Mouse (Mus musculus): Measurements from ENCODE around the gene Ncapd3. TPM values are rescaled to one million over a fixed set of nuclear protein-coding genes. Genes with fewer than 3 reads are reported as not detected.

Ncapd3 gene
- polyA plus RNA-seq, 2 experiments from 2014 or later, result 24.6 to 32.4 TPM

DNA sequence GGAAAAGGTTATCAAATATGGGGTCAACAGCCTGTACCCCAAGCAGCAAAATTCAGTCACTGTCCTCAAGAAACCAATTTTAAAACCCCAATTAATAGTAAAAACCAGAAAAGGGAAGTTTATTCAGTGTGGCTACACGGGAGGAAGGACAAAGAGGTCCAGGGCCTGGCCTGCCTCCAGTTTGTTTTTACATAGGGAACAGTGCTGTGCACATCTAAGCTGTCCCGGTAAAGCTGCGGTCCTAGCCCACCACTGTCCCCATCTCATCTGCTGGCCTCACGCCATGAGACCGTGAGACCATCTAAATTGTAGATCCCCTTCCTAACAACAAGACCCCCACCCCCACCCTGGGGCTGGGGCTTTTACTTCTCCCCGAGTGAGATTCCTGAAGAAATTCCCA lies 95.5 kb downstream of the Ncapd3 start:
- no peak for ATAC-seq

DNA sequence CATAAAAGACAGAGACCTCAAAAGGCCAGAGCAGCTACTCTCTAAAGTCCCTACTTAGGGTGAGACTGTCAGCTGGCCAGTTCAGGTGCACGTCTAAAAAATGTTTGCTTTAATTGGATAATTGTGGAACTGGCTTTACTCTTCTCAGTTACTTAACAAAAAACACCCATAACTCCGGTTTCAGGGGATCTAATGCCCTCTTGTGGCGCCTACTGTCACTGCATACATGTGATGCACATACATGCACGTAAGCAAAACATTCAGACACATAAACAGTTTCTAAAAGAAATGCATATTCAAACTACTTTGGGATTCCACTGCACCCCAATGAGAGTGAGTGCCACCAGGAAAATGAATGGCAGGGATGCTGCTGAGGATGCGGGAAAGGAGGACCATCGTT lies 96.6 kb downstream of the Ncapd3 start:
- no peak for ATAC-seq

DNA sequence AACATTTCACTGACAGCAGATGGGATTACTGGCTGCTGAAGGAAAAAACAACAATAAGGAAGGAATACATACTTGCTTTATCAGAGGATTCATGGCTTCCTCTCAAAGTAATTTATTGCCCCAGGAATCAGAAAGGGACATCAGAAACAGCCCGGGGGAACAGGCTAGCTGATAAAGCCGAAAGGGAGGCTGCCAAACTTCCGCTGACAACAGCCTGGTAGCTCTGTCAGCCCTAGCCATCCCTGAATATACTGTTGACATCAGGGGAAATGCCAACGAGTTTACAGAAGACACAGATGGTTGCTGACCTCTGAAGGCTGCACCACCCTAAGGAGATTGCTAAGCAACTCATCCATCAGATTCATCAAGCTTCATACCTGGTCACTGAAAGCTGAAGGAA lies 98.7 kb downstream of the Ncapd3 start:
- no peak for ATAC-seq

DNA sequence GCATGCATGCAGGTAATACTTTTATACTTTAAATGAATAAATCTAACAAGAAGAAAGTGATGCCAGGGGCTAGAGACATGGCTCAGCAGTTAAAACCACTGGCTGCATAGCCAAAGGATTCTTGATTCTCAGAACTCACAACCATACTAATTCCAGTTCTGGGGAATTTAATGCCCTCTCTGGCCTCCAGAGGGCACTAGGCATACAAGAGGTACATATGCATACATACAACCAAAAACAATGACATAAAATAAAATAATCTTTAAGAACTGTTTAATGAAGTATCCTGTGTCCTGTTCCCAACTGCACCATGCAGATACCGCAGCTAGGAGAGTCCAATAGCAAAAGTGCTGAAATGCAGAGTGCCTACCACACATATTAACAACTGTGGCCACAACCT lies 104.4 kb downstream of the Ncapd3 start:
- ATAC-seq, result no peak

DNA sequence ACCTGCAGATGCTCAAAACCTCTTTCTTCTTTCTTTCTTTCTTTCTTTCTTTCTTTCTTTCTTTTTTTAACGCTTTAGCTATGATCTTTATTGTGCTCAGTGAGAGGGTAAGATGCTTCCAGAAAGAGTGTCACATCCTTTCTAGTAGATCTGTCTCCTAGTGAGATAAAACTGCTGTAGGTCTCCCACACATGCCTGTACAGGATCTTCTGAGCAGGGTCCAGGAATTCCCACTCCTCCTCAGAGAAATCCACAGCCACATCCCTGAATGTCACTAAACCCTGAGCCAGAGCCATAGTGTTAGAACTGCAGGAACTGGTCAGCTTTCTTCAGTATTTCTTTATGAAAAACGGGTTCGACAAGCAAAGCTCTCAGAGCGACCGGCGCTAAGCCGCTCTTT lies 105.4 kb downstream of the Ncapd3 start:
- ATAC-seq, result no peak

DNA sequence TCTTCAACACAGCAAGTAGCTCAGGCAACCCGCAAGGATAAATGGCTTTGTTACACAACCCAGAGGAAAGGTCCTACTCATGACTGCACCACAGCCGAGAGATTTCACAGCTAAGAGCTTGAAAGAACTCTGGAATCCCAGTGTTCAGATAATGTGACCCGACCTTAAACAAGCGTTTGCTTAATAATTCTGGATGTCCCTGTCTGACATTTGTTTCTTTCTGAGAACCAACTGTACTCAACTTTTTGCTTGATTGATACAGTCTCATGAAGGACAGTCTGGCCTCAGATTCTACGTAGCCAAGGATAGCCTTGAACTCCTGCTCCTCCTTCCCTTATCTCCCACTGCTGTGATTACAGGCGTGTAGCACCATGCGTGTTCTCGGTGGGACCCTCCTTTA lies 106.7 kb downstream of the Ncapd3 start:
- no peak for ATAC-seq

DNA sequence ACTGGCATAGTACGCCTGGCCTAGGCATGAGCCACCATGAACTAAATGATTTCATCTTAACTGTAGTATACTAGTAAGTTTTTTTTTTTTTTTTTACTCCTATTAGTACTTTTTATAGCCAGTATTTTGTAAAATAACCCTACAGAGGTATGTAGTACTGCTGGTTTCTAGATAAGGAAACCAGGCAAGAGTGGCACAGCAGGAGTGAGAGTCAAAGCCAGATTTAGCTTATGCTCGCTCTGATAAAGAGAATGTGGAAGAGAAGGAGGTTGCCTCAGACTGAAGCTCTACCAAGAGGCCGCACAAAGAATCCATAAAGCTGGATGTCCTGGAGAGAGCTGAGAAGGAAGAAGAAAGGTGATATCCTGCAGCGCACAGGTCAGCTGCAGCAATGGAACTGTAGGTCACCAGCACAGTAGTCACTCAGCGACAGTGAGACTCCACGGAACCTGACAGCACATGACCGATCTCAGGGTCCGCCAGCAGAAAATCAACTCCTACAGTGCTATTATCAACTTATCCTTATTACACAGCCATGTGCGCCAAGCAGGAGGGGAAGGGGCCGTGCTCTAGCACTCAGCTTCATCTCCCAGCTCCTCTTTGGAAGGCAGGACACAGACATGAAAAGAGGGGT lies 110.6 kb downstream of the Ncapd3 start:
- ATAC-seq, result no peak

DNA sequence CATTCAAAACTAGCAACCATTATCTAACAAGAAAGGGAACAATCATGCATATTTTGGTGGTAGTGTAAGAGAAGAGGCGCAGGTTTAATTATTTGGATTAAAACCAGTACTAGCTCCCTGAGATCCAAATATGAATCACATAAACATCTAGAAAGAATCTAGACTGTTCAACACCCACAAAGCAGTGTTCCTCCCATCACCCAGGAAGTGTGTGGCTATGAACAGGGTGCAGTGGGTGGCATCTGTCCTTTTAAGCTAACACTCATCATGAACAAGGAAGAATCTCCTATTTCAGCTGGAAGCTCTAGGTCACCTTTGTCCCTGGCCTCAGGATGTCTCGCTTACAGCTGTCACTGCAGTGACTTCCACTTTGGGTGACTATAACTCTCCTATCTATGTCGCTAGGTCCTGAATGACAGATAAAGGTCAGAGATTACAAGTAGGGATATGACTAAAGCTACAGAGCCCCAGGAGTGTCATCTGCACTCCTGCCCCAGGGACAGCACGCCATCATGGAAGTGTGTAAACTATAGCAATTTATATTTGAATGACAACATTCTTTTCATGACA lies 114.4 kb downstream of the Ncapd3 start:
- no peak for ATAC-seq

Other genes with a start within 250 kb of the Ncapd3 start
- not detected for gene Glb1l2, start 223.7 kb upstream of the Ncapd3 start, polyA plus RNA-seq (2017; shearing (Covaris generic))
- gene Glb1l3, start 169.3 kb upstream of the Ncapd3 start, polyA plus RNA-seq (2017; shearing (Covaris generic)), result not detected
- under 1 TPM in 1 of 2 experiments, not detected in 1; 0.38 TPM for gene Gm1110, start 107.1 kb upstream of the Ncapd3 start, polyA plus RNA-seq (2017; shearing (Covaris generic))
- 10 to 100 TPM; 30.3 to 40.8 TPM for gene Acad8, start 30.6 kb upstream of the Ncapd3 start, polyA plus RNA-seq (2017; shearing (Covaris generic))
- 10 to 100 TPM; 72.1 to 72.7 TPM for gene Thyn1, start 30.5 kb upstream of the Ncapd3 start, polyA plus RNA-seq (2017; shearing (Covaris generic))
- gene Vps26b, start 110 bp upstream of the Ncapd3 start, polyA plus RNA-seq (2017; shearing (Covaris generic)), result 10 to 100 TPM in 1 of 2 experiments, 1 to 10 TPM in 1; 7.3 to 12.9 TPM
- gene Jam3, start 125.2 kb downstream of the Ncapd3 start, polyA plus RNA-seq (2017; shearing (Covaris generic)), result under 1 TPM; 0.32 to 0.39 TPM

Measured in CD4-positive, CD25-positive, alpha-beta regulatory T cell, adult 4 months (primary cell).